Mouse (Mus musculus) intestine, embryonic 15.5 days (tissue): ENCODE results near the gene Nckap5. TPM values are rescaled to one million over a fixed set of nuclear protein-coding genes. Genes with fewer than 3 reads are reported as not detected.

Experiments
- ATAC-seq: fragments of 200-750 bp; cut with Nextera tagmentation; 2 replicates; pipeline ENCODE4 v1.8.0; 2017; ENCODE audit warnings: moderate TSS enrichment, moderate library complexity
- H3K27ac ChIP-seq: fragments of 300-500 bp; sonication (generic); 2 replicates; pipeline ENCODE4 v1.5.1; 2015; ENCODE audit warnings: mild to moderate bottlenecking, inconsistent platforms
- H3K27me3 ChIP-seq: fragments of 300-500 bp; sonication (generic); replicated peaks from 2 replicates; pipeline ENCODE4 v1.6.1; 2015; ENCODE audit warnings: inconsistent platforms
- H3K36me3 ChIP-seq: fragments of 300-500 bp; sonication (generic); 2 replicates; pipeline ENCODE4 v1.6.1; 2015; ENCODE audit warnings: inconsistent platforms
- H3K4me1 ChIP-seq: fragments of 300-500 bp; sonication (generic); replicated peaks from 2 replicates; pipeline ENCODE4 v1.6.1; 2015; ENCODE audit warnings: inconsistent platforms
- H3K4me2 ChIP-seq: fragments of 300-500 bp; sonication (generic); replicated peaks from 2 replicates; pipeline ENCODE4 v1.6.1; 2015; ENCODE audit warnings: mild to moderate bottlenecking, inconsistent platforms
- H3K4me3 ChIP-seq: fragments of 300-500 bp; sonication (generic); replicated peaks from 2 replicates; pipeline ENCODE4 v1.5.1; 2015; ENCODE audit warnings: inconsistent platforms
- H3K9ac ChIP-seq: fragments of 300-500 bp; sonication (generic); 2 replicates; pipeline ENCODE4 v1.6.1; 2015; ENCODE audit warnings: inconsistent platforms
- H3K9me3 ChIP-seq: fragments of 300-500 bp; sonication (generic); 2 replicates; pipeline ENCODE4 v1.6.1; 2016; ENCODE audit warnings: inconsistent platforms
- WGBS: fragments of 180-500 bp; shearing (Covaris S2); methylation state at CpG from one replicate; pipeline ENCODE4 v1.1.7; 2015; 5-methylcytosine and 5-hydroxymethylcytosine counted together
- polyA plus RNA-seq: library from polyadenylated mRNA; unstranded; fragments of >200 nt; fragmentation: Nextera tagmentation; extraction: Ambion mirVana; gene quantifications from 2 replicates; pipeline ENCODE4 v1.2.1, GENCODE M21; 2015

Nckap5 gene
- polyA plus RNA-seq, result 11.4 TPM in 2 replicates

GRCm38 (mm10) chr1:126830031-126830927 is at the start of gene Nckap5:
Nckap5 (minus strand) TSS chr1:126830799.
- H3K4me2 ChIP-seq, result peak within 1 kb of the TSS; percentile 87
- no peaks in the 10 kb centered on the region for H3K36me3 ChIP-seq
- WGBS, result 2% methylated on average over 35 of the region's 35 CpGs
- no peaks in the 10 kb centered on the region for H3K9me3 ChIP-seq
- peak within 1 kb of the TSS; percentile 33 for H3K4me3 ChIP-seq
- H3K4me1 ChIP-seq, result peaks cover 9% of the 10 kb centered on the region
- H3K27me3 ChIP-seq, result 0 out of 2 replicates have a peak, but pooled peaks cover 2% of the 10 kb centered on the region
- ATAC-seq, result peak; percentile 81
- peak within 1 kb of the TSS; percentile 32; the same call in 1 of the 2 replicates for H3K9ac ChIP-seq
- H3K27ac ChIP-seq, result no peak within 1 kb of the TSS

DNA sequence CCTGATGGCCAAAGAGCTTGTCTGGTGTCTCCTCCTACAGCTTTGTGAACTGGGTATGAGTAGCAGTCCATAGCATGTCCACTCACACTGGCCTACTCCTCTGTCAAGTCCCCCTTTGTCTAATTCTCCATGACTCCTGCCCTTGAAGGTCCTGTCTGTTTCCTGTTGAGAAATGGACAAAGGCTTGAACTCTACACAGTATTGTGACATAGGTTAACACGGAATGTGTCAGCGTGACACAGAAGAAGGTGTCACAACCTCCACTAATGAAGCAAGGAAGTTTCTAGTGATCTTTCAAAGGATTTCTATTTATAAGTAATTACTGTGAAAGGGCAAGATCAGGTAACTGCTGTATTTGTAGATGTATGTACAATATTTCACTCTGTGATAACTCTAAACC is 46.9 kb upstream of the Nckap5 start:
- no peak for ATAC-seq

GRCm38 (mm10) chr1:126868372-126868771 is 37.8 kb upstream of the Nckap5 start:
- WGBS, result 79% methylated on average over 9 of the region's 9 CpGs
- no peak overlapping the region for H3K27ac ChIP-seq

More for the DNA sequence above, 46.9 kb upstream of the Nckap5 start:
- 94% methylated on average over 2 of the region's 2 CpGs for WGBS
- Histone ChIP-seq H3K9me3 (no peaks in the 10 kb centered on the region), H3K4me1 (no peaks in the 10 kb centered on the region), H3K4me3 (no peak overlapping the region), H3K27me3 (no peaks in the 10 kb centered on the region), H3K36me3 (no peaks in the 10 kb centered on the region), H3K27ac (no peak overlapping the region), H3K4me2 (no peak overlapping the region), H3K9ac (no peak overlapping the region)

GRCm38 (mm10) chr1:126867912-126868311 is 37.3 kb upstream of the Nckap5 start:
- no peak overlapping the region for H3K9ac ChIP-seq
- H3K36me3 ChIP-seq, result no peaks in the 10 kb centered on the region
- no peaks in the 10 kb centered on the region for H3K9me3 ChIP-seq
- H3K4me2 ChIP-seq, result no peak overlapping the region
- ATAC-seq, result no peak
- no peak overlapping the region for H3K4me3 ChIP-seq
- H3K4me1 ChIP-seq, result no peaks in the 10 kb centered on the region
- no peaks in the 10 kb centered on the region for H3K27me3 ChIP-seq
- no peak overlapping the region for H3K27ac ChIP-seq
- WGBS, result 86% methylated on average over 5 of the region's 5 CpGs

More at GRCm38 (mm10) chr1:126868372-126868771, 37.8 kb upstream of the Nckap5 start:
- no peak for ATAC-seq
- no peak overlapping the region for H3K4me3 ChIP-seq
- no peaks in the 10 kb centered on the region for H3K9me3 ChIP-seq
- no peak overlapping the region for H3K9ac ChIP-seq
- no peaks in the 10 kb centered on the region for H3K27me3 ChIP-seq
- H3K36me3 ChIP-seq, result no peaks in the 10 kb centered on the region
- no peak overlapping the region for H3K4me2 ChIP-seq
- H3K4me1 ChIP-seq, result no peaks in the 10 kb centered on the region

DNA sequence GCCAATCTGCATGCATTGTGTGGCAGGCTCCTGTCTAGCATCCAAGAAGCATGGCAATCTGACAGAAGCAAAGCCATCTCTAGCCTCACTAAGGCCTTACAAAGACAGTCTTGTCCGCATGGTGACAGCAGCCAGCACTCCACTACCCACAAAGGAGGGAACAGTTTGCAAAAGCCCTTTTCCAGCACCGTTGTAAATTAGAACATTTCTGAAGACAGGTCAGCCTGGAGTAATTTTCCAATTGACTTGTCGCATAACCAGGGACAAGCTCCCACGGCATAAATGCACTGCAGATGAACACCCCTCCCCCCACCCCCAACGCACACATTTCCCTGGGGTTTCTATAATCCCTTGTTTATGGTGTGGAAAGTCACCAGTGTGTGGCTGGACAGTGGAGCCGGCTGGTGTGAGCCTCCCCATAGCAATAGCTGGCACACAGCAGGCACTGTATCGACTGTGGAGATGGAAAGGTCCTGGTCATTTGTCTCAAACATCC is 35.0 kb upstream of the Nckap5 start:
- Histone ChIP-seq H3K4me3 (no peak overlapping the region), H3K4me2 (no peak overlapping the region), H3K9me3 (no peaks in the 10 kb centered on the region), H3K27ac (no peak overlapping the region), H3K27me3 (no peaks in the 10 kb centered on the region), H3K9ac (no peak overlapping the region), H3K4me1 (no peaks in the 10 kb centered on the region), H3K36me3 (no peaks in the 10 kb centered on the region)
- 60% methylated on average over 7 of the region's 7 CpGs for WGBS
- no peak for ATAC-seq

- H3K4me2 ChIP-seq, result no peak overlapping the region
- H3K9ac ChIP-seq, result no peak overlapping the region
- H3K27ac ChIP-seq, result no peak overlapping the region
- no peak overlapping the region for H3K4me3 ChIP-seq
- H3K36me3 ChIP-seq, result no peaks in the 10 kb centered on the region
- no peak for ATAC-seq
- no peaks in the 10 kb centered on the region for H3K4me1 ChIP-seq
- H3K9me3 ChIP-seq, result no peaks in the 10 kb centered on the region
- 72% methylated on average over 3 of the region's 3 CpGs for WGBS
- H3K27me3 ChIP-seq, result no peaks in the 10 kb centered on the region
Observed at GRCm38 (mm10) chr1:126861816-126862215, 31.2 kb upstream of the Nckap5 start.

DNA sequence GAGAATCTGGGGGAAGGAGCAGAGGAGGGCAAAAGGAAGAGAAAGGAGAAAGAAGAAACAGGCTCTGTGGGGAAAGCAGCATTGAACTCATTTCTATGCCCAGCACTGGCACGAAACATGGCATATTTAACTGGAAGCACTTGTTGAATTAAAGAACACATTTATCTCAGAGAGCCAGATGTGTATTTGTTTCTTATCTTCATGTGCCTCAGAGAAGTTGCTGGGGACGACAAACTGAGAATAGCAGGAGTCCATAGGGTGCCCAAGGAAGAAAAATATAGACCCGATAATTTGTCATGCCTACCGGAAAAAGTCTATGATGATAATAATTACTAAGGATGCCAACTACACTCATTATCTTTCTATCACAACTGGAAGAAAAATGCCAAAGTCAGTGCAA is 29.9 kb upstream of the Nckap5 start:
- WGBS, result 89% methylated on average over 4 of the region's 4 CpGs

GRCm38 (mm10) chr1:126849481-126849880 is 18.9 kb upstream of the Nckap5 start:
- Histone ChIP-seq H3K4me1 (no peaks in the 10 kb centered on the region), H3K9me3 (no peaks in the 10 kb centered on the region), H3K4me2 (no peak overlapping the region), H3K9ac (no peak overlapping the region), H3K27ac (no peak overlapping the region), H3K36me3 (no peaks in the 10 kb centered on the region), H3K4me3 (no peak overlapping the region), H3K27me3 (no peaks in the 10 kb centered on the region)
- ATAC-seq, result no peak
- WGBS, result 24% methylated on average over 6 of the region's 6 CpGs

More for the DNA sequence above, 29.9 kb upstream of the Nckap5 start:
- Histone ChIP-seq H3K9me3 (no peaks in the 10 kb centered on the region), H3K27me3 (no peaks in the 10 kb centered on the region), H3K36me3 (no peaks in the 10 kb centered on the region), H3K4me2 (no peak overlapping the region), H3K4me1 (no peaks in the 10 kb centered on the region), H3K27ac (no peak overlapping the region), H3K9ac (no peak overlapping the region), H3K4me3 (no peak overlapping the region)
- ATAC-seq, result no peak

DNA sequence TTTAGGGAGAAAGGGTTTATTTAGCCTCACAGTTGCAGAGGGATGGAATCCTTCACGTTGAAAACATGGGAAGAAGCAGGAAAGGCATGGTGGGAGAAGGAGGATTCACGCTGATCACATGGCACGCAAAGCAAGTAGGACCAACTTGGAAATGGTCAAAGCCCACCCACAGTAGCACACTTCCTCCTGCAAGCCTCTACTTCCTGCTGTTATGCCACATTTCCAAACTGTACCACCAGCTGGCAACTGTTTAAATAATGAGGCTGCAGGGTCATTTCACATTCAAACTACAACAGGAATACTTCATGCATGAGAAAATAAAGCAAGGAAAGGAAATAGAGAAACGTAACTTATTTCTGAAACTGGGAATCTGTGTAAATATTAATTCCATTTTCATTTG is 15.7 kb upstream of the Nckap5 start:
- H3K4me3 ChIP-seq, result no peak overlapping the region
- no peak overlapping the region for H3K27ac ChIP-seq
- no peaks in the 10 kb centered on the region for H3K4me1 ChIP-seq
- no peak overlapping the region for H3K4me2 ChIP-seq
- ATAC-seq, result no peak
- no peak overlapping the region for H3K9ac ChIP-seq
- no peaks in the 10 kb centered on the region for H3K27me3 ChIP-seq
- H3K9me3 ChIP-seq, result no peaks in the 10 kb centered on the region
- H3K36me3 ChIP-seq, result no peaks in the 10 kb centered on the region
- 59% methylated on average over 4 of the region's 4 CpGs for WGBS

GRCm38 (mm10) chr1:126832885-126833284 is 2.3 kb upstream of the Nckap5 start:
- no peak overlapping the region for H3K9ac ChIP-seq
- H3K27me3 ChIP-seq, result 0 out of 2 replicates have a peak, but pooled peaks cover 2% of the 10 kb centered on the region
- no peak for ATAC-seq
- peaks cover 9% of the 10 kb centered on the region for H3K4me1 ChIP-seq
- no peaks in the 10 kb centered on the region for H3K36me3 ChIP-seq
- no peak overlapping the region for H3K4me2 ChIP-seq
- no peak overlapping the region for H3K27ac ChIP-seq
- H3K9me3 ChIP-seq, result no peaks in the 10 kb centered on the region
- no peak overlapping the region for H3K4me3 ChIP-seq
- WGBS, result 76% methylated on average over 1 of the region's 1 CpGs

GRCm38 (mm10) chr1:126829031-126829430 is 1.6 kb downstream of the Nckap5 start:
- Histone ChIP-seq H3K36me3 (no peaks in the 10 kb centered on the region), H3K27ac (no peak overlapping the region), H3K27me3 (0 out of 2 replicates have a peak, but pooled peaks cover 2% of the 10 kb centered on the region), H3K4me2 (no peak overlapping the region), H3K4me1 (peaks cover 9% of the 10 kb centered on the region), H3K9ac (no peak overlapping the region), H3K4me3 (no peak overlapping the region), H3K9me3 (no peaks in the 10 kb centered on the region)
- no peak for ATAC-seq
- 85% methylated on average over 9 of the region's 9 CpGs for WGBS

- no peaks in the 10 kb centered on the region for H3K36me3 ChIP-seq
- H3K4me2 ChIP-seq, result no peak overlapping the region
- no peaks in the 10 kb centered on the region for H3K9me3 ChIP-seq
- H3K9ac ChIP-seq, result no peak overlapping the region
- H3K27ac ChIP-seq, result no peak overlapping the region
- no peak overlapping the region for H3K4me3 ChIP-seq
- ATAC-seq, result no peak
- H3K4me1 ChIP-seq, result peaks cover under 1% of the 10 kb centered on the region
- H3K27me3 ChIP-seq, result no peaks in the 10 kb centered on the region
- WGBS, result 55% methylated on average over 3 of the region's 3 CpGs
Observed at GRCm38 (mm10) chr1:126824841-126825240, 5.8 kb downstream of the Nckap5 start.
